Mouse (Mus musculus): ENCODE measurements around the gene Actn1. TPM values are rescaled to one million over a fixed set of nuclear protein-coding genes. Genes with fewer than 3 reads are reported as not detected.

Actn1 gene
- polyA plus RNA-seq, 1 experiment from 2014 or later, result 23.4 TPM

DNA sequence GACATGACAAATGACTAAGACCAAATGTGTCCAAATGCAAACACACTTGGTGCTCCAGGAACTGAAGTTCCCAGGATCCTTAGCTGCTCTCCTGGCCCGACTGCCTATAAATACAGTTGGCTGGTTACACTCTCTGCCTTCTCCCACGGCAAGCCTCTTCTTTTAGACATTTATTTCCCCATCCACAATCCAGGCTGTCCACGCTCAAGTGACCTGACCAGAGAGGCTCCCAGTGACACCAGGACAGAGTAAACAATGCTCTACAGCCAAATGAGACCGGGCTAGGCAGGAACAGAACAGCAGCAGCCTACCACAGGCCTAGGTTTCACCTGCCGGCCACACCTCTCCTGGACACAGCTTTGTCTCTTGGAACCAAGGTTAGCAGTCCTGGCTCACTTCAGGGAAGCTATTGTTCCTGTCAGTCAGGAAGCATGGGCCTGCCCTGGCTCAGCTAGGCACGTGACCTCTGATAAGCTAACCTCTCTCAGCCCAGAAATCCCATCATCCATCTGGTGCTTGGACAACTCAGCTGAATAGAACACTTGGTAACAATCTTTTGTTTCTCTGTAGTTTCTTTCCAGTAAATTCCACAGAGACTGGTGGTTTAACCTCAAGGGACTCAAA, 43.8 kb downstream of the Actn1 start:
- H3K9me3 ChIP-seq (ENCODE audit: control insufficient read depth, low read length), result no peaks in the 10 kb centered on the region
- H3K9ac ChIP-seq (ENCODE audit: low read depth, low read length), result no peak overlapping the region
- no peak overlapping the region for H3K4me3 ChIP-seq (ENCODE audit: low read depth, low read length)
- H3K4me2 ChIP-seq (replicated peaks; ENCODE audit: low read depth, low read length), result no peak overlapping the region
- WGBS, result 59% methylated on average over 6 of the region's 6 CpGs
- no peaks in the 10 kb centered on the region for H3K36me3 ChIP-seq (ENCODE audit: control insufficient read depth, insufficient read depth, low read length)
- no peak overlapping the region for H3K27ac ChIP-seq (ENCODE audit: low read depth, low read length)
- 0 out of 2 replicates have a peak, but pooled peaks cover 2% of the 10 kb centered on the region for H3K4me1 ChIP-seq (replicated peaks; ENCODE audit: control insufficient read depth, insufficient read depth, low read length)
- ATAC-seq (ENCODE audit: low FRiP score) (no peak), DNase-seq (ENCODE audit: low spot score) (no peak)
- H3K27me3 ChIP-seq (ENCODE audit: control insufficient read depth, insufficient read depth, low read length), result no peaks in the 10 kb centered on the region

DNA sequence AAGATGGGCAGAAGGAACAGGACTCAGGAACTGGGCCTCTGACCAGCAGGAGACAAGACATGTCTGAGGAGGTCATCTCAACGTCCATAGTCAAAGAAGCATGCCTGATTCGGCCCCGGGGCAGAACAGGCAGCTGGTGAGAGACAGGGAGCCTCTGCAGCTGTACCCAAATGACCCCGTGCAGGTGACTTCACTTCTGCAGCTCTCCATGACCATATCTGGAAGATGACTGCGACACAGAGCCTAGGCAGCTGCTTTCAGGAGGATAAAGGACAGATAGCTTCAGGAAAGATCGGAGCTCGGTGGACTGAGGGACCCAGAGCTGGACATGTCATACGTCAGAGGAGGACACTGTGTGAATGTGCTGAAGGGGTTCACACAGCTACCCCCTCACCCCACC, 46.4 kb downstream of the Actn1 start:
- H3K4me1 ChIP-seq (replicated peaks; ENCODE audit: control insufficient read depth, insufficient read depth, low read length), result 0 out of 2 replicates have a peak, but pooled peaks cover 2% of the 10 kb centered on the region
- ATAC-seq (ENCODE audit: low FRiP score) (no peak), DNase-seq (ENCODE audit: low spot score) (no peak)
- no peak overlapping the region for H3K4me3 ChIP-seq (ENCODE audit: low read depth, low read length)
- H3K9me3 ChIP-seq (ENCODE audit: control insufficient read depth, low read length), result no peaks in the 10 kb centered on the region
- H3K9ac ChIP-seq (ENCODE audit: low read depth, low read length), result no peak overlapping the region
- H3K36me3 ChIP-seq (ENCODE audit: control insufficient read depth, insufficient read depth, low read length), result no peaks in the 10 kb centered on the region
- H3K4me2 ChIP-seq (replicated peaks; ENCODE audit: low read depth, low read length), result no peak overlapping the region
- H3K27ac ChIP-seq (ENCODE audit: low read depth, low read length), result no peak overlapping the region
- no peaks in the 10 kb centered on the region for H3K27me3 ChIP-seq (ENCODE audit: control insufficient read depth, insufficient read depth, low read length)
- 76% methylated on average over 8 of the region's 8 CpGs for WGBS

DNA sequence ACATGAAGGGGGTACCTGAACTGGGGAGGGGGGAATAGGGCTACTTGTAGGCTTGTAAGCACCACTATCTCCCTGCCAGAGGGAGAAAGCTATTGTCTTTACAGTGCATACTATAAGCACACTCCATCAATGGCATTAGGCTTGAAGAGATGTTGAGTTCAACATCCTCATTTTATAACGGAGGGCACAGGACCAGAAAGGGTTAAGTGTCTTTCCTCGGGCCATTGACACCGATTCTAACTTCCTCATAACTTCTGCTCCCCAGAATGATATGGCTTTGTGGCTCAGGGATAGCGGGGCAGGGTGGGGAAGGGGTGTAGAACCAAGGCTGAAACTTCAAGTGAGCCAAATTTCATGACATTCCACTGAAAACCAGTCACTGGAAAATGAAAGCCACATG, 46.9 kb downstream of the Actn1 start:
- H3K4me3 ChIP-seq (ENCODE audit: low read depth, low read length), result no peak overlapping the region
- no peak overlapping the region for H3K9ac ChIP-seq (ENCODE audit: low read depth, low read length)
- H3K4me1 ChIP-seq (replicated peaks; ENCODE audit: control insufficient read depth, insufficient read depth, low read length), result peaks cover 2% of the 10 kb centered on the region; the same call in 1 of the 2 replicates
- no peaks in the 10 kb centered on the region for H3K27me3 ChIP-seq (ENCODE audit: control insufficient read depth, insufficient read depth, low read length)
- H3K9me3 ChIP-seq (ENCODE audit: control insufficient read depth, low read length), result no peaks in the 10 kb centered on the region
- H3K36me3 ChIP-seq (ENCODE audit: control insufficient read depth, insufficient read depth, low read length), result no peaks in the 10 kb centered on the region
- DNase-seq (ENCODE audit: low spot score) (no peak), ATAC-seq (ENCODE audit: low FRiP score) (no peak)
- 71% methylated on average over 4 of the region's 4 CpGs for WGBS
- no peak overlapping the region for H3K27ac ChIP-seq (ENCODE audit: low read depth, low read length)
- H3K4me2 ChIP-seq (replicated peaks; ENCODE audit: low read depth, low read length), result no peak overlapping the region

DNA sequence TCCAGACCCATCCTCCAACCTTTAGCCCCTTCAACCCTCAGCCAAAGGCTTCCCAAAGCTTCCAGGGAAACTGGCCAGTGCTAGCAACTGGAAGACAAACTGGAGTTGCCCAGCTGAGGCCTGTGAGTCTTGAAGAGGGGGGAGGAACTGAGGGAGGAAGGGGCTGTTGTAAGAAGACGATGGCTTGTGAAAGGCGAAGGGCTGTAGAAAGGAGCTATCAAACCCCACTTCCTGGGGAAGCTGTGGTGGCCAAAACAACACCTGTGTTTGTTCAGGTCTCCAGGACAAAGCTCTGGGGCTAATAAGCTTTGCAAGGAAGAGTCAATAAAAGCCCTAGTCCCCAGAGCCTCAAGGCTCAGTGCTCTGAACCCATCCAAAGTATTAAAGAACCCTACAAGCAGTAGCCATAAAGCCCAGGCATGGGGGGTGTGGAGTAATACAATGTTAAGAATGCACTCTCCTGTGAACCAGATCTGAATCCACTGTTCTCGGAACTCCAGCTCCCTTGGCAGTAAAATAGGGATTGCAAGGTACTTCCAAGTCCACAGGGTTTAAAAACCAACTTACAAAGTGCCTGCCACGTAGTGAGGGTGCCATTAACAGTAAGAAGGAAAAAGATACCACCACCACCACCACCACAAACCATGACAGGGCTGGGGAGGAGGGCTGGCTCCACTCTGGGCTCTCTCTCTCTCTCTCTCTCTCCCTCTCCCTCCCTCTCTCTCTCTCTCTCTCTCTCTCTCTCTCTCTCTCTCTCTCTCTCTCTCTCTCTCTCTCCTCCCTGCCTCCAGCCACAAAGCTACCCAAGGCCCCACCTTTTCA, 49.2 kb downstream of the Actn1 start:
- H3K9ac ChIP-seq (ENCODE audit: low read depth, low read length), result no peak overlapping the region
- H3K27ac ChIP-seq (ENCODE audit: low read depth, low read length), result no peak overlapping the region
- H3K9me3 ChIP-seq (ENCODE audit: control insufficient read depth, low read length), result no peaks in the 10 kb centered on the region
- ATAC-seq (ENCODE audit: low FRiP score), result no peak
- H3K36me3 ChIP-seq (ENCODE audit: control insufficient read depth, insufficient read depth, low read length), result no peaks in the 10 kb centered on the region
- H3K27me3 ChIP-seq (ENCODE audit: control insufficient read depth, insufficient read depth, low read length), result no peaks in the 10 kb centered on the region
- WGBS, result 73% methylated on average over 4 of the region's 4 CpGs
- H3K4me1 ChIP-seq (replicated peaks; ENCODE audit: control insufficient read depth, insufficient read depth, low read length), result no peaks in the 10 kb centered on the region; the same call in 1 of the 2 replicates
- no peak overlapping the region for H3K4me3 ChIP-seq (ENCODE audit: low read depth, low read length)
- no peak for DNase-seq (ENCODE audit: low spot score)
- no peak overlapping the region for H3K4me2 ChIP-seq (replicated peaks; ENCODE audit: low read depth, low read length)

DNA sequence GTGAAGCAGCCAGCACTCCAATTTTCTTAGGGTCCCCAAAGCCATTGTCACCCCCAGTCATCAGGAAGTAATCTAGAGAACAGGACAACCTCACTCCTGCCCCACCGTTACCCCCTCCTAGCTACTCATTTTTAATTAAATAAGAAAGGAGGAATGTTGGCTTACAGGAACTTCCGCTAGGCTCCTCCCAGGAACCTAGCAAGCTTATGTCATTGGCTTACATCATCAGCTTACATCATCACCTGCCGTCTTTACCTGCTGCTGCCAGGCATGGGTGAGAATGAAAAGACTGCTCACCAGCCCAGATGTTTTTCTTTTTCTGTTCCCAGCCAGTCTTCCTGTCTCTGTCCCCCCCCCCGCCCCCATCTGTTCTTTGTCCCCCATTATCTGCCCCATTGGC, 50.3 kb downstream of the Actn1 start:
- no peaks in the 10 kb centered on the region; the same call in 1 of the 2 replicates for H3K4me1 ChIP-seq (replicated peaks; ENCODE audit: control insufficient read depth, insufficient read depth, low read length)
- no peak overlapping the region for H3K9ac ChIP-seq (ENCODE audit: low read depth, low read length)
- H3K9me3 ChIP-seq (ENCODE audit: control insufficient read depth, low read length), result no peaks in the 10 kb centered on the region
- H3K27me3 ChIP-seq (ENCODE audit: control insufficient read depth, insufficient read depth, low read length), result no peaks in the 10 kb centered on the region
- H3K36me3 ChIP-seq (ENCODE audit: control insufficient read depth, insufficient read depth, low read length), result no peaks in the 10 kb centered on the region
- 84% methylated on average over 4 of the region's 4 CpGs for WGBS
- no peak overlapping the region for H3K27ac ChIP-seq (ENCODE audit: low read depth, low read length)
- DNase-seq (ENCODE audit: low spot score), result no peak
- H3K4me2 ChIP-seq (replicated peaks; ENCODE audit: low read depth, low read length), result no peak overlapping the region
- H3K4me3 ChIP-seq (ENCODE audit: low read depth, low read length), result no peak overlapping the region
- ATAC-seq (ENCODE audit: low FRiP score), result no peak

DNA sequence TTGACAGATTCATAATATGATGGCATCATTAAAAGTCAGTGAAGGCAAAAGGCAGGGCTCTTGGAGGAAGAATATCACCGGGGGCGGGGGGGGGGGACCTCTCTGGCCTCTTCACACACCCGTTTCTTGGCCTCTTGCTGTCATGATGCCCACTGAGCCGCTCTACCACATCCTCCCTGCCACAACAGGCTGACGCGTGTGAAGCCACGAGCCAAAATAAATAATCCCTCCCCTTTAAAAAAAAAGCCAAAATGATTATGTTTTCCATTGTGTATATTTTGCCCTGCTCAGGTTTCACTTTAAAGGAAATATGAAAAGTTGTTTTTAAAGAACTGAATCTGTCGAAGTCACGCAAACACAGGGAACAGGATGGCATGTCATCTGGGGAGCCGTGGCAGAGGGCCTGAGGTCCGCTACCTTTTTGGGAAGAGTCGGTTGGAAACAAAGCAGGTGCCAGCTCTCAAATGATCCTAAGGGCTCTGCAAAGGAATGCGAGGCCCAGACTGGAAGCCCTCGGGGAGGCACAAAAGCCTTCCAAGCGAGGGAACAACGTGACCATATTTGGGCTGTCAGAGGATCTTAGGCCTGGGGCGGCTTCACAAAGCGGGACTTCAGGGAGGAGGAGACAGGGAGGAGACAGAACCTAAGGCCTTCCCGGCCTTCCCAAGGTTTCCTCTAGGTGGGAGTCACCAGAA, 51.9 kb downstream of the Actn1 start:
- no peak for ATAC-seq (ENCODE audit: low FRiP score)
- Histone ChIP-seq H3K4me2 (replicated peaks; ENCODE audit: low read depth, low read length) (no peak overlapping the region), H3K9me3 (ENCODE audit: control insufficient read depth, low read length) (no peaks in the 10 kb centered on the region), H3K36me3 (ENCODE audit: control insufficient read depth, insufficient read depth, low read length) (no peaks in the 10 kb centered on the region), H3K27me3 (ENCODE audit: control insufficient read depth, insufficient read depth, low read length) (no peaks in the 10 kb centered on the region), H3K4me1 (replicated peaks; ENCODE audit: control insufficient read depth, insufficient read depth, low read length) (no peaks in the 10 kb centered on the region; the same call in 1 of the 2 replicates), H3K27ac (ENCODE audit: low read depth, low read length) (no peak overlapping the region), H3K9ac (ENCODE audit: low read depth, low read length) (no peak overlapping the region), H3K4me3 (ENCODE audit: low read depth, low read length) (no peak overlapping the region)
- 58% methylated on average over 19 of the region's 19 CpGs for WGBS
- DNase-seq (ENCODE audit: low spot score), result no peak

DNA sequence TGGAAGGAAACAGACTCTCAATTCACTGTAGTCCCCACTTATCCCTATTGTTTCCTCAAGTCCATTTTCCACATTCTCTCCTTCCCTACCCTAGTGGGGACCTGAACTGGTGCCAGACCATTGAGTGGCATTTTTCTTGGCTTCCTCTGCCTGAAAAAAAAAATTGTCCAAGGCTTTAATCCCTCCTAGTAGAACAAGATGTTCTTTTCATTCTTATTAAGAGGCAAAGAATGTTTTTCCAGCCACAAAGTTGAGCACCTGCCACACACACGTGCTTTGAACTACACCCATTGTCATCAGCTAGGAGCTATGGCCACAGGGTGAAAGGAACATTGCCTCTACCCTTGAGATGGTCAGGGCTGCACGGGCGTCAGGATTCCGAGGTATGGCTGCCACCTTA, 56.9 kb downstream of the Actn1 start:
- DNase-seq (ENCODE audit: low spot score) (no peak), ATAC-seq (ENCODE audit: low FRiP score) (no peak)
- H3K9me3 ChIP-seq (ENCODE audit: control insufficient read depth, low read length), result no peaks in the 10 kb centered on the region
- 85% methylated on average over 4 of the region's 4 CpGs for WGBS
- H3K4me3 ChIP-seq (ENCODE audit: low read depth, low read length), result no peak overlapping the region
- no peaks in the 10 kb centered on the region for H3K36me3 ChIP-seq (ENCODE audit: control insufficient read depth, insufficient read depth, low read length)
- H3K4me2 ChIP-seq (replicated peaks; ENCODE audit: low read depth, low read length), result no peak overlapping the region
- no peak overlapping the region for H3K9ac ChIP-seq (ENCODE audit: low read depth, low read length)
- H3K27ac ChIP-seq (ENCODE audit: low read depth, low read length), result no peak overlapping the region
- no peaks in the 10 kb centered on the region for H3K4me1 ChIP-seq (replicated peaks; ENCODE audit: control insufficient read depth, insufficient read depth, low read length)
- H3K27me3 ChIP-seq (ENCODE audit: control insufficient read depth, insufficient read depth, low read length), result no peaks in the 10 kb centered on the region

DNA sequence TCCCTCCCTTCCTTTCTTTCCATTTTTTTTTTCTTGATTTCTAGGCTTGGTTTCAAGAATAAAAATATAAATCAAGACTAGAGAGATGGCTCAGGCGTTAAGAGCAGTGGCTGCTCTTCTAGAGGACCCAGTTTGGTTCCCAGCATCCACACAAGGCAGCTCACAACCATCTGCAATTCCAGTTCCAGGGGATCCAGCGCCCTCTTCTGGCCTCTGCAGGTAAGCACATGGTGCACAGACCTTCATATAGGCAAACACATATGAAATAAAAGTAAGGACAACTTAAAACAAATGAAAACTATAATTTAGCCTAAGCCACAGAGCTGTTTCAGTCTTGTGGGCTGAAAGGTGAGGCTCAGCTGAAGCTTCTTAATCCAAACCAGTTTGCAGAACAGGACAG, 60.4 kb downstream of the Actn1 start:
- Histone ChIP-seq H3K4me3 (ENCODE audit: low read depth, low read length) (no peak overlapping the region), H3K9me3 (ENCODE audit: control insufficient read depth, low read length) (no peaks in the 10 kb centered on the region)
- ATAC-seq (ENCODE audit: low FRiP score), result no peak

More for the DNA sequence above, 60.4 kb downstream of the Actn1 start:
- 68% methylated on average over 2 of the region's 2 CpGs for WGBS
- Histone ChIP-seq H3K4me2 (replicated peaks; ENCODE audit: low read depth, low read length) (no peak overlapping the region), H3K27ac (ENCODE audit: low read depth, low read length) (no peak overlapping the region), H3K9ac (ENCODE audit: low read depth, low read length) (no peak overlapping the region), H3K4me1 (replicated peaks; ENCODE audit: control insufficient read depth, insufficient read depth, low read length) (no peaks in the 10 kb centered on the region), H3K27me3 (ENCODE audit: control insufficient read depth, insufficient read depth, low read length) (no peaks in the 10 kb centered on the region), H3K36me3 (ENCODE audit: control insufficient read depth, insufficient read depth, low read length) (0 out of 2 replicates have a peak, but pooled peaks cover 3% of the 10 kb centered on the region)
- no peak for DNase-seq (ENCODE audit: low spot score)
